Mouse (Mus musculus): Measurements from ENCODE around the gene Ryr1.
"Not testable (repeated sequence)": the region's sequence is repeated elsewhere in the genome, so short reads cannot be mapped to it uniquely, and the experiment has no call there.

Ryr1 gene

GRCm38 (mm10) chr7:29084411-29084810 lies 40.6 kb downstream of the Ryr1 start:
- no peak for DNase-seq (ENCODE audit: low read depth in 1 of 2, low spot score in 2 of 2)

DNA sequence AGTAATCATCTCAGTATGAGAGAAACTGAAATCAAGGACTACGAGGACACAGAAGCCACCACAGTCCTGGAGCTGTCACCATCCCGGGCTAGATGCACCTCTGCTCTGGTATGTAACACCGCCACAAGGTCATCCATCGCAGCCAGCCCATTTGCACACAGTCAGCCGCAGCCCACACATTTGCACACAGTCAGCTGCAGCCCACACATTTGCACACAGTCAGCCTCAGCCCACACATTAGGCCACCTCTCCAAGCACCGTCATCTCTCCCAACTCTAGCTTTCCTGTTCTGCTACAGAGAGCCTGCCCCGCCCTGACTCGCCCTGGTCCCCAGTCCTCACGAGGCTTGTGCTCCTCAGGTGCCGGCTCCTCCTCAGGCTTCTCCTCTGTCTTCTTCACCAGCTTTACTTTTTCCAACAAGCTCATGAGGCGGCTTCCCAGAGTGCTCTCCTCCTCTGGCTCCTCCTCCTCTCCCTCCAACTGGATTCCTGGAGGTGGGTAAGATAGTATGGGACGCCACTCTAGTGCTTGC lies 45.5 kb downstream of the Ryr1 start:
- no peak for DNase-seq (ENCODE audit: low read depth in 1 of 2, low spot score in 2 of 2)

DNA sequence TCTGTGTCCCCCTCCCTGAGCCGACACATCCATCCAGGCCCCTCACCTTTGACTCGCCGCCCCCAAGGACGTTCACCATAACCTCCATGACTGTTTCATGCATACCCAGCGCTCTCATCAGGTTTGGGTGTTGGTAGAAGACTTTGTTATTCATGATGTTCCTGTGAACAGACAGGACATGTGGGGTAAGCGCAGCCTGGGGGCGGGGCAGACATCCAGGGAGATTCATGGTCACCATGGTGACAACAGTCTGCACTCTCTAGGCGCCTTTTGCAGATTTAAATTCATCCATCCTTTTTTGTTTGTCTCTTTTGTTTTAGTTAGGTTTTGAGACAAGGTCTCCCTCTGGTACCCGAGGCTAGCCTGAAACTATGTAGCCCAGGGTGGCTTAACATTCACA lies 48.0 kb downstream of the Ryr1 start:
- DNase-seq (ENCODE audit: low read depth in 1 of 2, low spot score in 2 of 2): no peak

DNA sequence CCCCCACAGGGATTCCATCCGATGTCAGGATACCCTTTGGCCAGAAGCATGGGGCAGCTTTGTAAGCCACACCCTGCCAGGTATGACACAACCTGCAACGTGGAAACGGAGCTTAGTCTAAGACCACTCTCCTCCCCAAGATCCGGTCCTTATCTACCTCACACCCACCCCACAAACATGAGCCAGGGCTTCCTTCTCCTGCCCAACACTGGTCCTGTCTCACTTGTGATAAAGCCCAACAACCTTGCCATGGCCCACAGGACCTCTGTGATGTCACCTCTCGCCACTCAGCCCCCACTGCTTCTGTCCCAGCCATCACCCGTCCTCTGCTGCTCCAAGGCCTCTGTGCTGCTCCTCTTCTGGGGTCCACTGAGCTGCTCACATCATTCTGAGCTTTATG lies 49.8 kb downstream of the Ryr1 start:
- no peak for DNase-seq (ENCODE audit: low read depth in 1 of 2, low spot score in 2 of 2)

- no peak for DNase-seq (ENCODE audit: low read depth in 1 of 2, low spot score in 2 of 2)
Observed at GRCm38 (mm10) chr7:29072689-29073088, 52.3 kb downstream of the Ryr1 start.

DNA sequence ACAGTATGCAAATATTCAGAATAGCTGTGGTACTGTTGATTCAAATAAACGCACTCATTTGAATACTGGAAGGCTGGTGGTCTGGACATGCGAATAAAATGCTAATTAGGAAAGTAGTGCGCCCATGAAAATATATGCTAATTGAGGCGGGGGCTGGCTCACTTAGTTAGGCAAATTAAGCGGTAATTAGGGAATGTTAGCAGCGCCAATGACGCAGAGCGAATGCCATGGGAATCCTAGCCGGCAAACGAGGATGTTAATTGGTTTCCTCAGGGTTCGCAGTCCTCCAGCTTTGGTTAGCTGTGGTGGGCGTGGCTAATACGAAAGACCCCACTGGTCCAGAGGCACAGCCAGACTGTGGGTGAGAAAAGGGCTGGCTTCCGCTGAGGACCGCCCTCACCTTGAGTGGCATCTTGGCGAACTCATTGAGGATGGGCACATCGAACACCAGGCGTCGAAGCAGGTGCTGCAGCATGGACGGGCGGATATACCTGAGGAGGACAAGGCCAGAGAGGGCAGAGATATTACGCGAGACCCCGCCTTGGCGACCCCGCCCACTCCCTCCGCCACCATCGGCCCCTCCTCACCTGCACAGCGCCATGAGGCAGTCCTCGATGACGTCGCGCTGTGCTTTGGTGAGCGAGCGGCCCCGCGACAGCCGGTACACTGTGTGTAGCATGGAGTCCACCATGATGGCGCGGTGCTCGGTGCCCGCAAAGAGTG lies 53.6 kb downstream of the Ryr1 start:
- DNase-seq (ENCODE audit: low read depth in 1 of 2, low spot score in 2 of 2): no peak

DNA sequence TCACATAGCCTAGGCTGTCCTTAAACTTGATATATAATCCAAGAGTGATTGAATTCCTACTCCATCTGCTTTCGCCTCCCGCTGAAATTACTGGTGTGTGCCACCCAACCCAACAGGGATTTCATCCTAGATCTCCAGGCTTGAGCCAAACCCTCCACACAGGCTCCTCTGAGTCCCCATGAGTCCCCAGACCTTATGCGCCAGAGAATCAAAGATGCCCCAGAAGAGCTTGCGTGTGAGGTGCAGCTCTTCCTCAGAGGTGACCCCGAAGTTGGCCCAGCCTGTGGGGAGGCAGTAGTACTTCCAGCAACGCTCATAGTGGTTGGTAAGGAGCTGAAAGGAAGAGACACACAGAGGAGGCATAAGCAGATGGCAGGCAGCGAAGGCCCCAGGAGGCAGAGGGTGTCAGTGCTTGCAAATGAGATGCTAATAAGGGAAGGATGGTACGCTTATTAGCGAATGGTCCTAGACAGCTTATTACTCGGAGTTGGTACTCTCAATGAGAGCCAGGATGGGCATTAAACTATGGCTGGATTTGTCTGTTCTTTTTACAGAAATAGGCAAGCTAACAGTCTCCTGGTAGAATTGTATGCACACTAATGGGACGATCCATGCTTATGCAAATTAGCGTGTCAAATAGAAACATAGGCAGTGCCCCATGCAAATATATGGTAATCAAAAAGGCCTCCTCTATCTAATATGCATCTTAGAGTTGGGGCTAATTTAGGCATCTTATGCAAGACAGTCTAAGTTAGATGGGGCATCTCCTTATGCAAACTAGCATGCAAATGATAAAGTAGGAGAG lies 54.4 kb downstream of the Ryr1 start:
- DNase-seq (ENCODE audit: low read depth in 1 of 2, low spot score in 2 of 2): no peak

DNA sequence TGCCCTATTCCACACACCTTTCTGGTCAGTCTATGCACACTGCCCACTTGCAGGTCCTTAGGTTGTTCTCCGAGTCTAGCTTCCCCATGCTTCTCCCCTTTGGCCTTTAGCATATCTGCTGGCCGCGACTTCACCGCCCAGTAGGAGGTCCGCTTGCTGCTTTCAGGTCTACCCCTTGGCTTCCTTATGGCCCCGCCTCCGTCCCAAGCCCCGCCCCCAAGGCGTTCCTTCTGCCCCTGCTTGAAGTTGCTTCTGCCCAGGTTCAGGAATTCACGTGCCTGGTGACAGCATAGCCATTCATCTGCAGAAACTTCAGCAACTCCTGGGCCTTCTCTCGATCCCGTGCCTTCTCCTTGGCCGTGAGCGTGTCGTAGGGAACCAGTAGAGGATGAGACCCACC lies 57.2 kb downstream of the Ryr1 start:
- DNase-seq (ENCODE audit: low read depth in 1 of 2, low spot score in 2 of 2): no peak

- not testable (repeated sequence) for DNase-seq (ENCODE audit: low read depth in 1 of 2, low spot score in 2 of 2)
Observed at GRCm38 (mm10) chr7:29063476-29063875, 61.5 kb downstream of the Ryr1 start.

DNA sequence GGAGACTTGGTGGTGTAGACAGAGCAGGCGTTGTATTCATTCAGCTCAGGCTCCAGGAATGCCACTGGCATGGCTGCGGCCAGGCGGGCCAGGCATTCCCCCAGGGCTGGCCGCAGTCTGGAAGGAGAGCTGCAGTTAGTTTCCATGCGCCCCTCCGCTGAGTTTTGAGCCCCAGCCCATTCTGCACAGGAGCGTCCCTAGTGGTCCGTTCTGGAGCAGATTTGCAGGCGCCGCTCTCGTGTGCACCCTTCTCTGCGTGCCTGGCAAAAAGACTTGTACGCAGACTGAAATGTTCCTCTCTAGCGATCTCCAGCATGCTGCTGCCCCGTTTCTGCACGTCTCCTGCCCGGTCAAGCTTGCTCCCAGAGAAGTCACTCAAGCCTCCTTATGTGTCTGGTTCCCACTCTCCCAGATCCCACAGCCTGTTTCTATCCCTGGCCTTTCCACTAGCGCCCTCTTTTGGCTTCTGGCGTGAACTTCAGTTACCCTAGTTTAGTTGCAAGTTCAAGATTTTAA lies 63.4 kb downstream of the Ryr1 start:
- DNase-seq (ENCODE audit: low read depth in 1 of 2, low spot score in 2 of 2): no peak

GRCm38 (mm10) chr7:29059445-29059844 lies 65.5 kb downstream of the Ryr1 start:
- no peak for DNase-seq (ENCODE audit: low read depth in 1 of 2, low spot score in 2 of 2)

DNA sequence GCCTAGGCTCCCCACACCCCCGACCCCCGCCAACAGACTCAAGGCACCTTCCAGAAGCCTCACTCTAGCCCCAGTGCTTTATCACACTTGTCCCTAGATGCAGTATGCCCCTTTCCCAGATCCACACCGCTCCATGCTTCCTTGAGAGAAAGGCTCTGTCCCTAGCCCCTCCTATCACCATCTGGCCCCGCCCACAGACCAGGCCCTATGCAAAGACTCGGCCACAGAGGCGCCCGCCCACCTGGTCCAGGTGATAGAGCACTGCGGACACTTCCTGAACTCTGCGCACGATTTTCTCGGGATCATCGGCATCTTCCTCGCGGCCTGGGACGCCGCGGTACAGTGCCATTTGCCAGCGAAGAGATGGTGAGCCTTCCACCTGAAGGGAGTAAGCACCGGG lies 72.2 kb downstream of the Ryr1 start:
- no peak for DNase-seq (ENCODE audit: low read depth in 1 of 2, low spot score in 2 of 2)

DNA sequence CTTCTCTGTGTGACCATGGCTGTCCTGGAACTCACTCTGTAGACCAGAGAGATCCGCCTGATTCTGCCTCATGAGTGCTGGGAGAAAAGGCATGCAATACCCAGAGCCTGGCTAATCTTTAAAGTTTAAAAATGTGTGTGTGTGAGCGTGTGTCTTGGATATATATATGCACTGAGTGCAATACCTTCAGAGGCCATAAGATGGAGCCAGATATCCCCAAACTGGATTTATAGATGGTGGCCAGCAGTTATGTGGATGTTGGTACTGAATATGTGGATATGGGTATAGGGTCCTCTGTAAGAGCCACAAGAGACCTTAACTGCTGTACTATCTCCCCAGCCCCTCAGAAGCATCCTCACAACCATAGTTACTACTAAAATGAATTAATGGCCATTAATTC lies 74.2 kb downstream of the Ryr1 start:
- DNase-seq (ENCODE audit: low read depth in 1 of 2, low spot score in 2 of 2): no peak

DNA sequence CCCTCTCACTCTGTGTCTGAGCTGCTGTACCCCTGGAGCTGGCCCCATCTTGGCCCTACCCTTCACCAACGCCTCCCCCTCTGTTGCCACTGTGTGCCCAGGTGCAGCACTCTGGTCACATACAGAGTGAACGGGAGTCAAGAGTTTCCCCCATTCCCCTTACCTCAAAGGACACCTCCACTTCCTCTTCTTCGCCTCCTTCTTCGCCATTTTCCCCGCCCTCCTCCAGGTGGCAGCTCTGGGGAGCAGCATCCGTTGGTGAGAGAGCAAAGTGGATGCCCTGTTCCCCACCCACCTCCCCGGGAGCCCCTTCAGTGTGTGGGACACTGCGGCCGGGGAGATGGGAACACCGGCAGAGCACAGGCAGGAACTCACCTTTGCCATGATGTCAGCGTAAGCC lies 76.4 kb downstream of the Ryr1 start:
- no peak for DNase-seq (ENCODE audit: low read depth in 1 of 2, low spot score in 2 of 2)

GRCm38 (mm10) chr7:29048070-29048469 lies 76.9 kb downstream of the Ryr1 start:
- DNase-seq (ENCODE audit: low read depth in 1 of 2, low spot score in 2 of 2): no peak

DNA sequence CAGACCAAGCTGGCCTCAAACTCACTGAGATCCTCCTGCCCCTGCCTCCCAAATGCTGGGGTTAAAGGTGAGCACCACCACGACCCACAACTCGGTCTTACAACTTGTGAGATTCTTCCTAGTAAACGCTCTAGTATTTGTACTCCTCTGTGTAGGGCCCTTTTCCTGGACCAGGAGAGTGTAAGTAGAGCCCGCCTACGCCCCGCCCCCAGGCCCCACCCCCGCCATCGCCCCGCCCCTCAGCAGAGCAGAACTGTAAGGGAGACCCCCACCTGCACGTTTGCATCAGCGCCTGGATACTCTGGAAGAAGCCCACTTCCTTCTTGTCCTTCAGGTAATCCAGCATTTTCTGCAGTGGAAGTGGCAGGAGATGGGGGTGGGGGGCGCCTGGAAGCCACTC lies 78.4 kb downstream of the Ryr1 start:
- no peak for DNase-seq (ENCODE audit: low read depth in 1 of 2, low spot score in 2 of 2)

GRCm38 (mm10) chr7:29044302-29044701 lies 80.7 kb downstream of the Ryr1 start:
- no peak for DNase-seq (ENCODE audit: low read depth in 1 of 2, low spot score in 2 of 2)

DNA sequence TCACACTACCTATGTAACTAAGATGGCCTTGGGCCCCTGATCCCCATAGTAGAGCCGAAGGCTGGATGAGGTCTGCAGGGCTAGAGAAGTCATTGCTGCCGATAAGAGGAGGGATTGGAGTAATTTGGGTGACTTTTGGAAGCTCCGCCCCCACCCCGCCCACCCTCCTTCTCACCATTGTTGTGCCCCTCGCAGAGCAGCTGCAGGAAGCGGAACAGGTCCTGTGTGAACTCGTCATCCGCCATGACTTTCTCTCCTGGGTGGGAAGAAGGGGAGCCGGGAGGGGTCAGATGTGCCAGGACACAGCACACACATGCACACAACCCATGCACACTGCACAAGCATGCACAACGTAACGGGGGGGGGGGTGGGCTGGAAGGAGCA lies 81.3 kb downstream of the Ryr1 start:
- no peak for DNase-seq (ENCODE audit: low read depth in 1 of 2, low spot score in 2 of 2)

DNA sequence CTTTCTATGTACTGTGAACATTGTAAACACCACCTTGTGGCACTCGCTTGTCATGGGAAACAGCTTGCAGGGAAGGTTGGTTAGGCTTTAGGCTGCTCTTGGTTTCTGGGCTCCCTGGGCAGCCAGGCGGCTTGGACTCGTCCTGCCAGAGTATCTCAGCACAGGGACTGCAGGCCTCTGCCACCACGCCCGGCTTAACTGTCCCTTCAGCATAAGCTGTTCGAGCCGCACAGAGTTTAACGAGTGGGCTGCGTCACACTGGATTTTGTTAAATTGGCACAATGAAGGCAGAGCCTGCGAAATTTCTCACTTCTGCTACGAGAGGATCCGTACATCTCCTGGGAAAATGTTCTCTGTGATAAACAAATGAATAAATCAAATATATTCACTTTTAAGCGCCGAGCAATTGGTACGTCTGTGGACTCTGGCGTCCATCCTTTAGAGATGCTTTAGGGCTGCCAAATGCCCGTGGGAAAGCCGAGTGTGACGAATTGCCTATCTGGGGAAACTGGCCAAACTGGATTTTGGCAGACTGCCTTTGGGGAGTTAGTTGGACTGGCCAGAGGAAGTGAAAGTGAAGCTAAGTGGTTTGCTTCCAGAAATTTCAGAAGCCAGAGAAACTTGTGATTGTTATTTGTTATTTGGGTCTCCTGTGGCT lies 81.8 kb downstream of the Ryr1 start:
- peak; percentile 52 to 55 for DNase-seq (ENCODE audit: low read depth in 1 of 2, low spot score in 2 of 2)

DNA sequence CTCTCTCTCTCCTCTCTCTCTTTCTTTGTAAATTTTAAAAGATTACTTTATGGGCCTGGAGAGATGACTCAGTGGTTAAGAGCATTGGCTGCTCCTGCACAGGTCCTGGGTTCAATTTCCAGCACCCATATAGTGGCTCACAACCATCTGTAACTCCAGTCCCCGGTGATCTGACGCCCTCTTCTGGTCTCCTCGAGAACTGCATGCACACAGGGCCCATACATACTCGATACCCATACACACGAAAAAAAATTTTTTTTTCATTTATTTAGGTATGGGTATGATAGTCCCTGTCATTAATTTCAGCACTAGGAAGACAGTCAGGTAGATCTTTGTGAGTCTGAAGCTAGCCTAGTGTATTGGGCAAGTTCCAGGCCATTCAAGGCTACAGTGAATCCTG lies 83.8 kb downstream of the Ryr1 start:
- DNase-seq (ENCODE audit: low read depth in 1 of 2, low spot score in 2 of 2): no peak

GRCm38 (mm10) chr7:29039985-29040661 lies 84.9 kb downstream of the Ryr1 start:
- DNase-seq (ENCODE audit: low read depth in 1 of 2, low spot score in 2 of 2): no peak

All from monocyte, adult 2 months (primary cell).